Mouse (Mus musculus) limb, embryonic 15.5 days (tissue): Measurements from ENCODE around the gene Rsf1. TPM values are rescaled to one million over a fixed set of nuclear protein-coding genes. Genes with fewer than 3 reads are reported as not detected.
A peak's percentile ranks its signal among the peaks of the same experiment; 100 is the strongest.

Experiments
- ATAC-seq: fragments of 200-750 bp; cut with Nextera tagmentation; 2 replicates; pipeline ENCODE4 v1.8.0; 2017; ENCODE audit warnings: low read depth, moderate TSS enrichment; ENCODE audit not compliant: insufficient number of reproducible peaks, low FRiP score, low TSS enrichment
- H3K27ac ChIP-seq: fragments of 300-500 bp; sonication (generic); 2 replicates; pipeline ENCODE4 v1.5.1; 2015; ENCODE audit warnings: moderate library complexity, mild to moderate bottlenecking, inconsistent platforms
- H3K27me3 ChIP-seq: fragments of 300-500 bp; sonication (generic); 2 replicates; pipeline ENCODE4 v1.6.1; 2015; ENCODE audit warnings: inconsistent platforms
- H3K36me3 ChIP-seq: fragments of 300-500 bp; sonication (generic); 2 replicates; pipeline ENCODE4 v1.6.1; 2015; ENCODE audit warnings: inconsistent platforms
- H3K4me1 ChIP-seq: fragments of 300-500 bp; sonication (generic); 2 replicates; pipeline ENCODE4 v1.6.1; 2015; ENCODE audit warnings: inconsistent platforms
- H3K4me2 ChIP-seq: fragments of 300-500 bp; sonication (generic); 2 replicates; pipeline ENCODE4 v1.6.1; 2015; ENCODE audit warnings: mild to moderate bottlenecking, inconsistent platforms
- H3K4me3 ChIP-seq: fragments of 300-500 bp; sonication (generic); 2 replicates; pipeline ENCODE4 v1.5.1; 2015; ENCODE audit warnings: mild to moderate bottlenecking, inconsistent platforms
- H3K9ac ChIP-seq: fragments of 300-500 bp; sonication (generic); 2 replicates; pipeline ENCODE4 v1.6.1; 2015; ENCODE audit warnings: inconsistent platforms
- H3K9me3 ChIP-seq: fragments of 300-500 bp; sonication (generic); 2 replicates; pipeline ENCODE4 v1.6.1; 2016; ENCODE audit warnings: inconsistent platforms
- WGBS: fragments of 180-500 bp; shearing (Covaris S2); methylation state at CpG from one replicate; pipeline ENCODE4 v1.1.7; 2015; 5-methylcytosine and 5-hydroxymethylcytosine counted together
- polyA plus RNA-seq: library from polyadenylated mRNA; unstranded; fragments of >200 nt; fragmentation: Nextera tagmentation; extraction: Ambion mirVana; gene quantifications from 2 replicates; pipeline ENCODE4 v1.2.1, GENCODE M21; 2015

The Rsf1 gene
- polyA plus RNA-seq, 1 experiment from 2014 or later, result 22.8 TPM

GRCm38 (mm10) chr7:97728666-97729614 is 149.3 kb downstream of the Rsf1 start:
- Histone ChIP-seq H3K4me1 (no peaks in the 10 kb centered on the region), H3K27me3 (no peaks in the 10 kb centered on the region), H3K4me3 (no peak overlapping the region), H3K9me3 (no peaks in the 10 kb centered on the region), H3K4me2 (no peak overlapping the region), H3K27ac (no peak overlapping the region), H3K9ac (no peak overlapping the region), H3K36me3 (peaks cover 11% of the 10 kb centered on the region; the same call in 1 of the 2 replicates)
- WGBS, result 71% methylated on average over 14 of the region's 14 CpGs
- ATAC-seq, result no peak

- ATAC-seq, result no peak
- Histone ChIP-seq H3K9me3 (no peaks in the 10 kb centered on the region), H3K27me3 (no peaks in the 10 kb centered on the region), H3K36me3 (peaks cover 7% of the 10 kb centered on the region; the same call in 1 of the 2 replicates), H3K4me3 (no peak overlapping the region), H3K27ac (no peak overlapping the region), H3K9ac (no peak overlapping the region), H3K4me1 (no peaks in the 10 kb centered on the region), H3K4me2 (no peak overlapping the region)
- 77% methylated on average over 3 of the region's 3 CpGs for WGBS
Measured at GRCm38 (mm10) chr7:97730427-97730826, 150.7 kb downstream of the Rsf1 start.

GRCm38 (mm10) chr7:97733606-97734005 is 153.9 kb downstream of the Rsf1 start:
- no peak for ATAC-seq
- 84% methylated on average over 5 of the region's 5 CpGs for WGBS
- H3K4me2 ChIP-seq, result no peak overlapping the region
- no peak overlapping the region for H3K27ac ChIP-seq
- no peaks in the 10 kb centered on the region for H3K36me3 ChIP-seq
- H3K9ac ChIP-seq, result no peak overlapping the region
- peaks cover 5% of the 10 kb centered on the region; the same call in 1 of the 2 replicates for H3K27me3 ChIP-seq
- H3K9me3 ChIP-seq, result no peaks in the 10 kb centered on the region
- no peak overlapping the region for H3K4me3 ChIP-seq
- peaks cover 12% of the 10 kb centered on the region for H3K4me1 ChIP-seq

- Histone ChIP-seq H3K9me3 (no peaks in the 10 kb centered on the region), H3K27me3 (peaks cover 5% of the 10 kb centered on the region; the same call in 1 of the 2 replicates), H3K36me3 (no peaks in the 10 kb centered on the region), H3K4me3 (no peak overlapping the region), H3K4me1 (peaks cover 12% of the 10 kb centered on the region), H3K4me2 (no peak overlapping the region), H3K27ac (no peak overlapping the region), H3K9ac (no peak overlapping the region)
- 84% methylated on average over 8 of the region's 8 CpGs for WGBS
- ATAC-seq, result no peak
Measured at GRCm38 (mm10) chr7:97735021-97735420, 155.3 kb downstream of the Rsf1 start.

GRCm38 (mm10) chr7:97735886-97736420 is 156.3 kb downstream of the Rsf1 start:
- 47% methylated on average over 4 of the region's 4 CpGs for WGBS
- H3K4me2 ChIP-seq, result no peak overlapping the region
- no peak overlapping the region for H3K9ac ChIP-seq
- no peak overlapping the region for H3K4me3 ChIP-seq
- no peak overlapping the region for H3K27ac ChIP-seq
- no peaks in the 10 kb centered on the region for H3K9me3 ChIP-seq
- ATAC-seq, result no peak
- H3K27me3 ChIP-seq, result peaks cover 5% of the 10 kb centered on the region; the same call in 1 of the 2 replicates
- no peaks in the 10 kb centered on the region for H3K36me3 ChIP-seq
- peaks cover 12% of the 10 kb centered on the region for H3K4me1 ChIP-seq

- peak overlapping the region; percentile 95 for H3K4me2 ChIP-seq
- no peak for ATAC-seq
- no peaks in the 10 kb centered on the region for H3K36me3 ChIP-seq
- peak overlapping the region; percentile 58 for H3K4me3 ChIP-seq
- 10% methylated on average over 12 of the region's 12 CpGs for WGBS
- no peak overlapping the region for H3K27ac ChIP-seq
- H3K9me3 ChIP-seq, result no peaks in the 10 kb centered on the region
- H3K4me1 ChIP-seq, result peaks cover 12% of the 10 kb centered on the region
- peaks cover 5% of the 10 kb centered on the region; the same call in 1 of the 2 replicates for H3K27me3 ChIP-seq
- peak overlapping the region; percentile 41 for H3K9ac ChIP-seq
Measured at GRCm38 (mm10) chr7:97737256-97737637, 157.6 kb downstream of the Rsf1 start.

- Histone ChIP-seq H3K27me3 (peaks cover 5% of the 10 kb centered on the region; the same call in 1 of the 2 replicates), H3K4me1 (peaks cover 12% of the 10 kb centered on the region), H3K36me3 (no peaks in the 10 kb centered on the region), H3K4me2 (peak within 1 kb of the TSS; percentile 95), H3K4me3 (peak within 1 kb of the TSS; percentile 58), H3K27ac (no peak within 1 kb of the TSS; the same call in 1 of the 2 replicates), H3K9me3 (no peaks in the 10 kb centered on the region), H3K9ac (peak within 1 kb of the TSS; percentile 41)
- WGBS, result under 1% methylated on average over 59 of the region's 64 CpGs
- ATAC-seq, result peak; percentile 92
Measured at GRCm38 (mm10) chr7:97737638-97738456, 158.2 kb downstream of the Rsf1 start, which contains the start of gene Aqp11. Gene Aqp11, minus strand, starts transcription at chr7:97738289.

GRCm38 (mm10) chr7:97740948-97741347 is 161.3 kb downstream of the Rsf1 start:
- 60% methylated on average over 10 of the region's 10 CpGs for WGBS
- H3K4me1 ChIP-seq, result peaks cover 12% of the 10 kb centered on the region
- ATAC-seq, result no peak
- H3K27ac ChIP-seq, result no peak overlapping the region
- no peaks in the 10 kb centered on the region for H3K36me3 ChIP-seq
- H3K9me3 ChIP-seq, result no peaks in the 10 kb centered on the region
- no peak overlapping the region for H3K4me3 ChIP-seq
- no peak overlapping the region for H3K9ac ChIP-seq
- no peak overlapping the region for H3K4me2 ChIP-seq
- peaks cover 5% of the 10 kb centered on the region; the same call in 1 of the 2 replicates for H3K27me3 ChIP-seq

GRCm38 (mm10) chr7:97741756-97742291 is 162.1 kb downstream of the Rsf1 start:
- no peaks in the 10 kb centered on the region for H3K9me3 ChIP-seq
- H3K27ac ChIP-seq, result no peak overlapping the region
- H3K4me2 ChIP-seq, result no peak overlapping the region
- H3K36me3 ChIP-seq, result no peaks in the 10 kb centered on the region
- H3K4me3 ChIP-seq, result no peak overlapping the region
- peaks cover 12% of the 10 kb centered on the region for H3K4me1 ChIP-seq
- ATAC-seq, result no peak
- 40% methylated on average over 1 of the region's 1 CpGs for WGBS
- peaks cover 5% of the 10 kb centered on the region; the same call in 1 of the 2 replicates for H3K27me3 ChIP-seq
- no peak overlapping the region for H3K9ac ChIP-seq
